Mouse (Mus musculus): ENCODE data around the gene Tnfsf11.
A peak's percentile ranks its signal among the peaks of the same experiment; 100 is the strongest.

Tnfsf11 gene

GRCm38 (mm10) chr14:78307286-78308237 lies at the start of gene Tnfsf11:
TSS of gene Tnfsf11 (minus strand) at chr14:78308043.
- no peak for DNase-seq

GRCm38 (mm10) chr14:78356764-78357163 lies 48.9 kb upstream of the Tnfsf11 start:
- no peak for DNase-seq

- DNase-seq, result no peak
Observed at GRCm38 (mm10) chr14:78355381-78355780, 47.5 kb upstream of the Tnfsf11 start.

- no peak for DNase-seq
Observed at GRCm38 (mm10) chr14:78352865-78353264, 45.0 kb upstream of the Tnfsf11 start.

- DNase-seq, result no peak
Observed at GRCm38 (mm10) chr14:78351544-78351943, 43.7 kb upstream of the Tnfsf11 start.

- no peak for DNase-seq
Observed at GRCm38 (mm10) chr14:78347715-78348114, 39.9 kb upstream of the Tnfsf11 start.

GRCm38 (mm10) chr14:78343007-78343406 lies 35.2 kb upstream of the Tnfsf11 start:
- no peak for DNase-seq

- DNase-seq, result no peak
Observed at GRCm38 (mm10) chr14:78342146-78342545, 34.3 kb upstream of the Tnfsf11 start.

GRCm38 (mm10) chr14:78333341-78333740 lies 25.5 kb upstream of the Tnfsf11 start:
- peak; percentile 54 for DNase-seq

GRCm38 (mm10) chr14:78331368-78331767 lies 23.5 kb upstream of the Tnfsf11 start:
- no peak for DNase-seq

- no peak for DNase-seq
Observed at GRCm38 (mm10) chr14:78330576-78331300, 22.9 kb upstream of the Tnfsf11 start.

GRCm38 (mm10) chr14:78329765-78330451 lies 22.1 kb upstream of the Tnfsf11 start:
- no peak for DNase-seq

- DNase-seq, result no peak
Observed at GRCm38 (mm10) chr14:78323356-78323755, 15.5 kb upstream of the Tnfsf11 start.

- DNase-seq, result no peak
Observed at GRCm38 (mm10) chr14:78322916-78323315, 15.1 kb upstream of the Tnfsf11 start.

GRCm38 (mm10) chr14:78320248-78320647 lies 12.4 kb upstream of the Tnfsf11 start:
- no peak for DNase-seq

- no peak for DNase-seq
Observed at GRCm38 (mm10) chr14:78319580-78319979, 11.7 kb upstream of the Tnfsf11 start.

GRCm38 (mm10) chr14:78319000-78319399 lies 11.2 kb upstream of the Tnfsf11 start:
- no peak for DNase-seq

- no peak for DNase-seq
Observed at GRCm38 (mm10) chr14:78317623-78318022, 9.8 kb upstream of the Tnfsf11 start.

GRCm38 (mm10) chr14:78300914-78301313 lies 6.9 kb downstream of the Tnfsf11 start:
- no peak for DNase-seq

GRCm38 (mm10) chr14:78292687-78293086 lies 15.2 kb downstream of the Tnfsf11 start:
- peak; percentile 4 for DNase-seq

- no peak for DNase-seq
Observed at GRCm38 (mm10) chr14:78289912-78290523, 17.8 kb downstream of the Tnfsf11 start.

- no peak for DNase-seq
Observed at GRCm38 (mm10) chr14:78288903-78289302, 18.9 kb downstream of the Tnfsf11 start.

Data from kidney, adult 9 months (tissue).